Mouse (Mus musculus): ENCODE measurements around the gene Rpl6.

The Rpl6 gene

DNA sequence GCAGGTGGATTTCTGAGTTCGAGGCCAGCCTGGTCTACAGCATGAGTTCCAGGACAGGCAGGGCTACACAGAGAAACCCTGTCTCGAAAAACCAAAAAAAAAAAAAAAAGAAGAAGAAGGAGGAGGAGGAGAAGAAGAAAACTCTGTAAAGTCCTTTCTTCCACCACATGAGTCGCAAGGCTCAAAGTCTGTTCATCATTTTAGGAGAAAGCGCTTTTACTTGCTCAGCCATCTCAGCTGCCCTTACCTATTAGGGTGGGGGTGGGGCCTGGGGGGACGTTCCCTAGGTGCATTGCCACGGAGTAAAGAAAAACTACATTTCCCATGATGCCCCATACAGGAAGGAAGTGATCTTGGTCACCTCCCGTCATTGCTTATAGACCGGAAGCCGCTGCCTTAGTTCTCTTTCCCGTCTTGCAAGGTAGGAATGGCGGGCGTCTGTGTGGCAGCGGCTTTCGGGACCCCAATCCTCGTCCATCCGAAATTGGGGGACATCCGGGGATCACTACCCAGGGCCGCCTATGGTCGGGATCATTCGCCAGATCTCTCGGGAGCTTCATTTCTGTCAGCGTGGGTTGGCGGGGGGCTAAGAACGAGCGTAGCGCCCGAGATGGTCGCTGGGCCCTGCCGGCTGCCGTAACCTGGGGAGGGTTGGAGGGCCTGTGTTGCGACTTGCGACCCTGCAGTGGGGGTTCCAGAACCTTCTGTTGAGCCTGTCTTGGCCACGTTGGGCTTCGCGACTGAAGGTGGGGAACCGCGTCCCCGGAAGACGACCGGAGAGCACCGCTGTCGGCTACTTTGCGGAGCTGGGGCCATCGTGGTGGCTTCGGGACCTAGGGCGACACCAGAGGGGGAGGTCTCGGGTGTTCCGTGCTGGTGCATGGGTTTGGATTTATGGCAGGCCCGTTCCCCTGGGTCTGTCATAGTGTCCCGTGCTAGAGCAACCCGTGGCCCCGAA is at the start of gene Rpl6:
TSS of gene Rpl6 (plus strand) at position 350 of the 958 bp plus-strand sequence.
- no peak for DNase-seq (ENCODE audit: low read depth, low spot score)

DNA sequence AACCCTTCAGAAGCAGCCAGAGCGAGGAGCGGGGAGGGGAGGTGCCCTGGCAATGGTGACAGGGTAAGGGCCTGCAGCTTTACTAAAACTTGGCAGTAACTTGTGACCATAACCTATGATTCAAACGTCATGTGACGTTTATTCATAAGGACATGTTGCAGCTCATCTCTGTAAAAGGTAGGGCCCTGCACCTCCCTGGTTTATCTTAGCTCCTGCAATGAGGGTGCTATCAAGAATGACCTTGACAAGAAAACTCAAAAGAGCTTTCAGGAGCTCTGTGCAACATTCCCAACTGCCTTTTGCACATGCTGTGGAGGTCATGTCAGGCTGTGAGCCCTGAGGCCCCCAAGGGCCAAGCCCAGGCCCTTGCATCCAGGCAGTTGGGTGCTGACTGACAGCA is 48.2 kb upstream of the Rpl6 start:
- no peak for DNase-seq (ENCODE audit: low read depth, low spot score)

DNA sequence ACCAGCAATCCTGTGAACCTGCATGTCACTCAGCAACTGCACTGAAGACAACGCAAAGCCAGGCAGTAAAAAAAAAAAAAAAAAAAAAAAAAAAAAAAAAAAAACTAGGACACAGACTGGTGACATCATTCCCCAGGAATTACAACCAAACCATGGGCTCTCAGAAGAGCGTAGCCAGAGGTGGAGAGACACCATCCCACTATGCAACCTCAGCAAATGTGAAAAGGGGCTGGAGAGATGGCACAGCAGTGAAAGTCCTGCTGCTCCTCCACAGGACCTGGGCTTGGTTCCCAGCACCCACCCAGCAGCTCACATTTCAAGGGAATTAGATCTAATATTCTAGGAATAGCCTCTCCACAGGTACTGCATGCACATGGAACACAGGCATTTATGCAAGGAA is 47.3 kb upstream of the Rpl6 start:
- no peak for DNase-seq (ENCODE audit: low read depth, low spot score)

DNA sequence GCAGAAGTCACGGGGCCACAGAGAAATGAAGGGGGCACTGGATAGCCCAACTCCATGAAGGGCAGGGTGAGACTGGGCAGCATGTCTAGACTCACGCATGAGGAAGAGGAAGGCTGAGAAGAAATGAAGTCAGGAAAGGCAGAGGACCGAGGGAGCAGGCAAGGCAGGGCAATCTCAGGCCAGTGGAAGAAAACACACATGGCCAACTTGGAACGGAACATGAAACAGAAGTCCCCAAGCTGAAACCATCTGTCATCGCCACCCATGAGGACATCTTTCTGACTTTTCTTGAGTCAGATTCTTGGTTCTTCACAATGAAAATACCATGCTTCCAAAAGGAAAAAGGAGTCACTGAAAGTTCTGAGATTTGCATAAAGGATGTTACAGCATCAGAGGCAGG is 46.8 kb upstream of the Rpl6 start:
- DNase-seq (ENCODE audit: low read depth, low spot score) = no peak

DNA sequence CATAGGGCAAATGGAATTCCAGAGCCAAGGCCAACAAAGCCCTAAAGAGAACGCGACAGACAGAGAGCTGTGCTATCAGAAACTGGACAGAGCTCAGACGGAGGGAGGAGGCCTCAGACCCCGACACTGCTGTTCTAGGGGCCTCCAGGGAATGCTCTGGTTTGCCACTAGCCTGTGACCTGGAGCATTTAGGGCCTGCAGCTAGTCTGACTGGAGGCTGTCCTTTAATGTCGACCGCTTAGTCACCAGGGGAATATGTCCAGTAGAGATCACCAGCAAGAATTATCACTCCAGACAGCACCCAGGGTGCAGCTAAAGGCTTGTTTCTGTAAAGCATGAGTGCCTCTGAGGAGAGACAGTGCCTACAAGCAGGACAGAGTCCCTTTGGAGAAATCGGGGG is 45.3 kb upstream of the Rpl6 start:
- DNase-seq (ENCODE audit: low read depth, low spot score) = no peak

DNA sequence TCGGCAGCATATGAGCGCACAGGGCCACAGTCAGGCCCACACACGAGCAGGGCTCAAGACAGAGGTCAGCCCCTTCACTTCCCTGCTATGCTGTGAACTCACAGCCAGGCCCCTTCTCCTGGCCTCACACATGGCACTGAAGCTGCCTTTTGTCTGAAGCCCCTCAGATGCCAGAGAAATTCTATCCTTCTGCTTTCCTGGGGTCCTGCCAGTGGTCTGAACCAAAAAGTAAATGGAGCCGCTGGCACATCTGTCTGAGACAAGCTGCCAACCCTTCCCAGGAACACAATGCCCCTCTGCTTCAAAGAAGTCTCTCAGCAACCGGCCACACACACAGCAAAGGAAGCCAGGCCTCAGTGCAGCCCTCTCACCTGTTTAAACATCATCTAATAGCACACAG is 42.0 kb upstream of the Rpl6 start:
- no peak for DNase-seq (ENCODE audit: low read depth, low spot score)

DNA sequence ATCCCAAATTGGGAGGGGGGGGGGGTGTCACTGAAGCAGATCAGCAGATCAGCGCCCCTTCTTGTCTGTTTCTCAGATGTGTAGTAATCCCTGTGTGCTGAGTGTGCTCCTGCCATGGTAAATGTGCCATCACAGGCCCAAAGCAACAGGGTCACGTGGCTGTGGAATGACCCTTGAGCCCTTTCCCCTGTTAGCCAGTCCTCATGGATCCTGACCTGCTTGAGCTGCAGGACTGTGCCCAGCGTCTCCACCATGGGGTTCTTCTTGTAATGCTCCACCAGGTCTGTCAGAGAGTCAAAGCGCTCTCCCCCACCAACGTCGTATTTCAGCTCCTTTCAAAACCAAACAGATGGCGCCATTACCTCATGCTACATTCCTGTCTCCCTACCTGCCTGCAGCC is 41.4 kb upstream of the Rpl6 start:
- no peak for DNase-seq (ENCODE audit: low read depth, low spot score)

DNA sequence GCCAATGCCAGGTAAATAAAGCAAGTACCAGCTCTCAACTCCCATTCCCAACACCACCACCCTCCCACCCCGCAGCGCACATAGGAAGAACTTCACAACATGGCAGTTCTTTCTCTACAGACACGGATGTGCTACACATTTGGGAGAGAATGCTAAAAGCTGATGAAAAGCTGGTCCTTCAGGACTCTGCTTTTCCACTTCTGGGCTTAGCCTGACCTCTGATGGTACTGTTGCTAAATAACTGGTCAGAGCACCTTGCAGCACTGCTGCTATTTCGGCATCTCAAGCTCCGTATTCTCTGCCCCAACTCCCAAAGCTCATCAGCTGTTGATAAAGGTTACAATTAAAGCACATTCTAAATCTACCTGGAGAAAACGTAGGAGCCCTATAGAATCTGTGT is 37.4 kb upstream of the Rpl6 start:
- DNase-seq (ENCODE audit: low read depth, low spot score) = no peak

DNA sequence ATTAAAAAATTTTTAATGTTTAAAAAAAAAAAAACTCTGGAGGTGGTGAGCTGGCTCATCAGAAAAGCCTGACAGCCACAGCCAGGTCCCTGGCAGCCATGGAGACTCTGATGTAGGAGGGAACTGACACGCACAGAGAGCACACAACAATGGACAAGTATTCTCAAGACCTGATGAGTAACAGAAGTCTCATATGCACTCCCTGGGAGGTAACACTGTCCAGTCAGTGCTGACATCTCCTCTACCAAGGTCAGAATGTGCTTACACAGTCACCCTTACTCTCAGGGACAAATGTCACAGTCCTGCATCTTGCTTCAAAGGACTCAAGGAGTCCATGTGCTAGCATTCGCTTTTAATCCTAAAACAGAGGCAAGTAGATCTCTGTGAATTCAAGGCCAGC is 34.7 kb upstream of the Rpl6 start:
- DNase-seq (ENCODE audit: low read depth, low spot score) = no peak

DNA sequence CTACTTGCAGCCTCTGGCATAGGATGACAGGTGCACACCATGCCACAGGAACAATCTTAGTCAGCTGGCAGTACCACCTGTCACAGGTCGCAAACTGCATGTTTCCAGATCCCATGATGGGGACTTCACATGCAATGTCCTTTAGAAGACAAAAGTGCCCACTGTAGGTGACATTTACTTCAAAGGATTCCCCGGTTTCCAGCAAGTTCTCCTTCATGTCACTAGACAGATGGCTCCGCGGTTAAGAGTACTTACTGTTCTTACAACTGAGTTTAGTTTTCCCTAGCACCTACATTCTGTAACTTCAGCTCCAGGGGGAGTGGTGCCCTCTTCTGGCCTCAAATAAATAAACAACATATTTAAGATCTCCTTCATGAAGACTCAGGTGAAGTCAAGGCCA is 31.4 kb upstream of the Rpl6 start:
- no peak for DNase-seq (ENCODE audit: low read depth, low spot score)

DNA sequence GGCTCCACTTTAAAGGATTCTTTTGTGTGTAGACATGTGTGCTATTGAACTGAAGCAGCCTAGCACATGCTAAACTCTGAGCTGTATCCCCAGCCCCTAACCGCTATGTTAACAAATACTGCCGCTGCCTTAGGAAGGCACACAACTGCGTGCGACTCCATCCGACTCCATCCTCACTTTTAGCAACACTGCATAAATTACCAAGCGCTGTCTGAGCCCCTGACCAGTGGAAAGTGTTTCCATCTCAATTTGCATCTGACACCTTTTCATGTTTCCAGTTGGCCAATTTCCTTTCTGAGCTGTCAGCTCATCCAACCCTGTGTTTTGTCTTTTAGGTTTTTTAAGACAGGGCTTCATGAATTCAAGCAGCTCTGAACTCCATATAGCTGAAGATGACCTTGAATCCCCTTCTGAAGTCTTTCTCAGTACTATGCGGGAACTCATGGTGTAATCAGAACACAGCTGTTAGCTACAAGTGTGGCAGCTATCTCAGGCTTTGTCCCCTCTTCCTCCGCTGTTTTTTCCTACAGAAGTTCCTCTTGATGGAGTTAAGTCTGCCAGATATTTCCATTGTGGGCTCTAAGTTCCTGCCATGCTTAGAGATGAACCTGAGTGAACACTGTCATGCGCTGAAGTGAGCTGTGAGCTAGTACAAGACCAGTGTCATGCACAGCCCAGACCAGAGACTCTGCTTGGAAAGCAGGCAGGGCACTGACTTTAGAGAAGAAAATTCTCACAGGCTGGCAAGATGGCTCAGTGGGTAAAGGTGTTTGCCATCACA is 25.0 kb upstream of the Rpl6 start:
- no peak for DNase-seq (ENCODE audit: low read depth, low spot score)

DNA sequence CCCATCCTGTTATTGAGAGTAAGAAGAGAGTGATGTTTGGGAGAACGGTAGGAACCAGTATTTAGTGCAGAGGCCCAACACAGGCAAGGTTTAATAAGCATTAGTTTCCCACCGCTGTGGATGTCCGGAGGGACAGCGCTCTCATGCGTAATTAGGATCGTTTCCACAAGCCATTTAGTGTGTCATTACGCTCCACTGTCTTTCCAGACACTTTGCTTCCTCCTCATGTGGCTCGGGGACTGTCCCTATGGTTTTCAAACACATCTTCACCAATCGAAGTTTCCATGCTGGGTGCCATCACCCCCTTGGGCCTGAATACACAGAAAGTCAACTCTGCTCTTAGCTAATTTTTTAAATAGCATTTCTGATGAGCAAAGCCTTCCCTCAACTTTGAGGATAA is 21.0 kb upstream of the Rpl6 start:
- DNase-seq (ENCODE audit: low read depth, low spot score) = no peak

DNA sequence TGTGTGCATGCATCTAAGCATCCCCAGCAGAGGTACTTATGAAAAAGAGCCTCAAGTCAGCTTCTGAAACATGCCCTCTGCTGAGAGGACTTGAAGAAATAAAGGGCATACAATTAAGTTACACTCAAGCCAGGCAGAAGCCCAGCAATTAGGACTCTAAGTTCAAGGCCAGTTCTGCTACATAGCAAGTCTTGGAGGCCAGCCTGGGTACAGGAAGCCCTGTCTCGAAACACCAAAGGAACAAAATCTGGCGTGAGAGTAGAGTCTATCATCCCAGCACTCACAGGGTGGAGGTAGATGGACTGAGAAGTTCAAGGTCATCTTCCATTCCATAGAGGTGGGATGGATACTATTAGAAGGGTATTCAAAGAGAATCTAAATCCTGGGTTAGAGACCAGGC is 19.9 kb upstream of the Rpl6 start:
- no peak for DNase-seq (ENCODE audit: low read depth, low spot score)

DNA sequence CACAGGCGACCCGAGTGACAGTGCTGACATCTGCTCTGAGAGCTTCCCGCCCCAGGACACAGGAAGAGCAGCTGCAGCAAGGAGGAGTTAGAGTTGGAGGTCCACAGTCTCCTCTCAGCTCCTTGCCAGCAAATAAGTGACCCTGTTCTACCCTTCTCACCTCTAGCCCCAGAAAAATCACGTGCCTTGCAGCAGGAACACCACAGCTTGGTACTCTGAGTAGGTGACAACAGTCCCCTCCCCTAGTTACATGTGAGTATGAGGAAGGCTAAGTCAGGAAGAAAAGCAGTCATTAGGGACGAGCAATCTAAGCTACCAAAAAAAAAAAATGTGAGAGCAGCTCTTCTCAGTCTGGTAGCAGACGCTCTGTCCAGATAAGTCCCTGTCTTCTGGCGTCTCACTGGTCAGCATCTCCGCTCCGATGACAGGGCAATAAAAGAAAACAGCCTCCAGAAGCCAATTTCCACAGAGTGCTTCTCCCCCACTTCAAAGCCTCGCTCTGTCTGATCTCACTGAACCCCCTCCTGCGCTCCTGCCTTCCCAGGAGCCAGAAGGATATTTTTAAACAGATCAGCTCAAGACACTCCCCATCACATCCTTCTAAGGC is 19.2 kb upstream of the Rpl6 start:
- DNase-seq (ENCODE audit: low read depth, low spot score) = no peak

DNA sequence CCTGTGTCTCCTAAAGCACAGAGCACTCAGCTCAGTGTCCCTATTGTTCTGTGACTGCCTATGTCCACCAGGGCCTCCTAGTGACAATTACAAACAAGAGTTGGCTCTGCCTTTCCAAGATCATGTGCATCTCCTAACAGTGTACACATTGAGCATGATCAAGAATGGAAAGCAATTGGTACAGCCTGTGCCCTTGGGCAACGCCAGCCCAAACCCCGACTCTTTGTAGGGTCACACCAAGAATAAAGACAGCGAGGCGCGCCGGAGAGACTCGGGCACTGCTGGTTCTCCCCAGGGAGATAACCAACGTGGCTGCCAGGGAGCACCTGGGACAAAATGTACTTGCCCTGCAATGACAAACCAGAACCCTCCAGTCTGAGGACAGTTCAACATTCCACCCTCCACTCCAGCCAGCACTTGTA is 16.7 kb upstream of the Rpl6 start:
- DNase-seq (ENCODE audit: low read depth, low spot score) = no peak

DNA sequence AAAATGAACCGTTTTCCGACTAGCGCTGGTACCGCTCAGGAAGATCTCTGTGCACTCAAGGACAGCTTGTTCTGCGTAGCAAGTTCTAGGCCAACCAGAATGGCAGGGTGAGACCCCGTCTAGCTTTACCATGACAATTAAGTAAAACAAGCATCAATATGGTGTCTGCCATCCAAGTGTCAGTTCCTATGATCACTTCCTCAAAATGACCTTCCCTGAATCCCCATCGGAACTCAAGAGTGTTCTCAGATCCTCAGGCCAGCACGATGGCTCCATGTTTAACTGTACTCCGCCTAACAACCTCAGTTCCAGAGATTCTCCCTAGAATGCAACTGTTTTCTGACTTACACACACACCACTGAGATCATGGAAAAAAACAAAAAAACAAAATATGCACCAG is 16.0 kb upstream of the Rpl6 start:
- DNase-seq (ENCODE audit: low read depth, low spot score) = no peak

DNA sequence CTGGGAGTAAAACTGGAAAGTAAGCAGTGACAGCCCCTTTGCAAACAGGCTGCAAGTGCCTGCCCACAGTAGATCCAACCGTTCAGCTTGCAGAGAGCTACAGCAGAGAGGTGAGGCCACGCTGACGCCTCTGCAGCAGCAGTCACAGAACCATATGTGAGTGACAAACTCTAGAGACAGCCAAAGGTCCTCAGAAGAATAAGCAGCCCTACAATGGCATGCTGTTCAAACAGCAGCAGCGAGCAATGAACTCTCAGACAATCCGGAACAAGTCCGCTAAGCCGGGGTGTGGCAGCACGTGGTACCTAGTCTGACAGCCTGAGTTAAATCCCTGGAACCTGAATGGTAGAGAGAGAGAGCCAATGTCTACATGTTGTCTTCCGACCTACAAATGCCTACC is 15.1 kb upstream of the Rpl6 start:
- no peak for DNase-seq (ENCODE audit: low read depth, low spot score)

DNA sequence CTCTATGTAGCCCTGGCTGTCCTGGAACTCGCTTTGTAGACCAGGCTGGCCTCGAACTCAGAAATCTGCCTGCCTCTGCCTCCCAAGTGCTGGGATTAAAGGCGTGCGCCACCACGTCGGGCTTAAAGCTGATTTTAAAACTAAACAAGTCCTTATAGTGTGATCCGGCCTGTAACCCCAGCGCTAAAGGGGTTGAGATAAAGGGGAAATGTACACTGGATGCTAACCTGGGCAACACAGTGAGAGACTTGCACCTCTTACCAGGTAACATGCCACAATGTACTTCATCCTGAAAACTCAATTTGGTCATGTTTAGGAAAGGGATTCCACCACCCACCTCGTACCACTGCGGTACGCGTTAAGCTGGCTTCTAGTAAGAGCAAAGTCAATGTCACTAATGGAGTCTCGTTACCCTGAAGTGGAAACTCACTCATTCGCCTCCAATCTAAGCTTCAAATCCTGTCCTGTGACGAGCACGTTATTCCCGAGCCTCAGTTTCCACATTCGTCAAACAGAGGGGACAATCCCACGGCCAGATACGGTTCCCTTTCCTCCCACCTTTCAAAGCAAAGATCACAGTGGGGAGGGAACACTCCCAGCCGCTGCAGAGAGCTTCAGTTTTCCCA is 14.0 kb upstream of the Rpl6 start:
- no peak for DNase-seq (ENCODE audit: low read depth, low spot score)

DNA sequence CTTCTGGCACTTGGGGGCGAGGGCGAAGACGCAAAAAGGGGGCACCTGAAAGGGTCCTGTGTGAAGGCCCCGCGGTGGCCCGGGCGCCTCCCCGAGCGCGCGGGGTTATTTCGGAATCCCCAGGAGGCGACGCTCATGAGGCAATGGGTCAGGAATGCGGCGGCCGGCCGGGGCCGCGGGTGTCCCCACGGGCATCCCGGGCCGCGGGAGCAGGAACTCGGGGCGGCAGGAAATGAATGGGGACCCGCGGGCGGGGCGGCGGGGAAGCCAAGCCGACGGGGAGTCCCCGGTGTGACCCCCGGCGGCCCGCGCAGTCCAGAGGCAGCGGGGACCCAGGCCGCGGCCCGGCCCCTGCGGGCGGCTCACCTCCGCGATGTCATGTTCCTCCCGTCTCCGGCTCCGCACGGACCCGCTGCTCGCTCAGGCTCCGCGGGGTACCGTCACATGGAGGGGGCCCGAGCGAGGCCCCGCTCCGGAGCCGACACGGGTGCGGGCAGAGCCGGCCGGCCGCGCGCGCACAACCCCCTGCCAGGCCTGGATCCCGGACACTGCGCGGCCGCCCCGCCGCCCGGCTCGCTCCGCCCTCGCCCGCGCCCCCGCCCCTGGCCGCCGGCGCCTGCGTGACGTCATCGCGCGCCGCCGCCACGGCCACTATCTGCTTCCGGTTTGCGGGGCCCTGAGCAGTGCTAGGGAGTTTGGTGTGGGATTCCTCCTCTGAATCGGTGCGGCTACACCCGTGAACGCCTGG is 13.3 kb upstream of the Rpl6 start, which contains the start of gene Ptpn11:
TSS of gene Ptpn11 (minus strand) at position 562 of the 748 bp plus-strand sequence.
- DNase-seq (ENCODE audit: low read depth, low spot score) = peak; percentile 72

DNA sequence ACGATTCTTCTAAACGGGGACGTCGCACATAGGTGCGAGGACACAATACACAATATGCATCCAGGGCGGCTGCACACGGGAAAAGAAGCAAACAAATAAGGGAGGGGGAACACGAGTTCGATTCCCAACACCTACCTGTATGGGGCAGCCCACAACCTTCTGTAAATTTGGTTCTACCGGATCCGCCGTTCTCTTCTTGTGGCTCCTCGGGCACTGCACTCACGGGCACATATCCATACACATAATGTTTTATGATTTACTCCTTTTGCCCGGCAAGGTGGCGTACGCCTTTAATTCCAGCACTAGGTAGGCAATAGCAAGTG is 12.7 kb upstream of the Rpl6 start:
- no peak for DNase-seq (ENCODE audit: low read depth, low spot score)

DNA sequence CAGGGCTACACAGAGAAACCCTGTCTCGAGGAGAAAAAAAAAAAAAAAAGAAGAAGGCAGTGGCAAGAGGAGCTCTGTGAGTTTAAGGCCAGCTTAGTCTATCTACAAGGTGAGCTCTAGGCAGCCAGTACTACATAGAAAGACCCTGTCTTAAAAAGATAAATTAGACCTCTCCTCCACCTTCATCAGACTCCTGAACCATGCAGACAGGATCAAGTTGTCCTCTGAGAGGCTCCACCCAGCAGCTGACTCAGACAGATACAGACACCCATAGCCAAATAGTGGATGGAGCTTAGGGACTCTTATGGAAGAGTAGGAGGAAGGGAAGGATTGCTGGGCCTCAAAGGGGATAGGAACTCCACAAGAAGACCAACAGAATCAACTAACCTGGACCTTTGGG is 10.1 kb upstream of the Rpl6 start:
- DNase-seq (ENCODE audit: low read depth, low spot score) = no peak
